Mouse (Mus musculus) intestine, postnatal 0 days (tissue): Measurements from ENCODE around the gene P2rx3. TPM values are rescaled to one million over a fixed set of nuclear protein-coding genes. Genes with fewer than 3 reads are reported as not detected.

Experiments
- ATAC-seq: fragments of 200-750 bp; cut with Nextera tagmentation; 2 replicates; pipeline ENCODE4 v1.8.0; 2017; ENCODE audit warnings: mild to moderate bottlenecking, moderate TSS enrichment, moderate library complexity
- H3K27ac ChIP-seq: fragments of 300-500 bp; sonication (generic); 2 replicates; pipeline ENCODE4 v1.5.1; 2014; ENCODE audit warnings: mild to moderate bottlenecking, low read depth, low read length, moderate library complexity
- H3K27me3 ChIP-seq: fragments of 300-500 bp; sonication (generic); replicated peaks from 2 replicates; pipeline ENCODE4 v1.6.1; 2014; ENCODE audit warnings: low read length, mixed read lengths; ENCODE audit not compliant: control insufficient read depth, insufficient read depth
- H3K36me3 ChIP-seq: fragments of 300-500 bp; sonication (generic); 2 replicates; pipeline ENCODE4 v1.6.1; 2014; ENCODE audit warnings: mild to moderate bottlenecking, moderate library complexity; ENCODE audit not compliant: control insufficient read depth, insufficient read depth
- H3K4me1 ChIP-seq: fragments of 300-500 bp; sonication (generic); replicated peaks from 2 replicates; pipeline ENCODE4 v1.6.1; 2014; ENCODE audit warnings: antibody characterized with exemption, low read length, mixed read lengths; ENCODE audit not compliant: control insufficient read depth, insufficient read depth
- H3K4me2 ChIP-seq: fragments of 300-500 bp; sonication (generic); replicated peaks from 2 replicates; pipeline ENCODE4 v1.6.1; 2014; ENCODE audit warnings: low read depth, mild to moderate bottlenecking, moderate library complexity
- H3K4me3 ChIP-seq: fragments of 300-500 bp; sonication (generic); 2 replicates; pipeline ENCODE4 v1.5.1; 2014; ENCODE audit warnings: low read depth, low read length
- H3K9ac ChIP-seq: fragments of 300-500 bp; sonication (generic); 2 replicates; pipeline ENCODE4 v1.6.1; 2014; ENCODE audit warnings: mild to moderate bottlenecking, low read depth, low read length
- H3K9me3 ChIP-seq: fragments of 300-500 bp; sonication (generic); 2 replicates; pipeline ENCODE4 v1.6.1; 2016; ENCODE audit warnings: mixed run types; ENCODE audit not compliant: control insufficient read depth
- CTCF ChIP-seq: sonication (generic); IDR thresholded peaks from 2 replicates; pipeline ENCODE4 v1.5.1; 2016; ENCODE audit warnings: low read depth, mild to moderate bottlenecking, control low read depth, antibody characterized with exemption, moderate library complexity
- WGBS: fragments of 180-500 bp; shearing (Covaris S2); extraction: QIAGEN DNeasy Blood & Tissue Kit; methylation state at CpG from one replicate; pipeline ENCODE4 v1.1.7; 2014; 5-methylcytosine and 5-hydroxymethylcytosine counted together
- polyA plus RNA-seq: library from polyadenylated mRNA; unstranded; fragments of >200 nt; fragmentation: Nextera tagmentation; extraction: Ambion mirVana; gene quantifications from 2 replicates; pipeline ENCODE4 v1.2.1, GENCODE M21; 2015

Gene P2rx3
- polyA plus RNA-seq, 1 experiment from 2014 or later, result 0.26 TPM

DNA sequence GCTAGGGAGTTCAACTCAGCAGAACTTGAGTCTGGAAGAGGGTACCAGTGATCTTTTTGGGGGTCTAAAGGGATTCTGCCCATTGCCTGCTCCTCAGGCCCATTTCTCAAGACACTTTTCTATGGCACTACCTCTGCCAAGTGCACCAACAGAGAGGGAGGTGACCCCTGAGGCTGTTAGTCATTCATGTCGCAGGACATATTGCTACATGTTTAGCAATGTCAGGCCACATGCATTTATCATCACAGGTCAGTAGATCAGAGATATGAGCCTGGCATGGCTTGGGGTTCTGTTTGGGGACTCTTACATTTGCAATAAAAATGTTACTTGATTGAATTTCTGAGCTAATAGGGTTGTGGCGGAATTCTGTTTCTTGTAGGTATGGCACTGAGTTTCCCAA, 61.7 kb downstream of the P2rx3 start:
- H3K27me3 ChIP-seq, result no peaks in the 10 kb centered on the region
- no peak overlapping the region for H3K4me3 ChIP-seq
- no peak overlapping the region for H3K9ac ChIP-seq
- no peaks in the 10 kb centered on the region for H3K36me3 ChIP-seq
- H3K9me3 ChIP-seq, result no peaks in the 10 kb centered on the region
- no peak for ATAC-seq
- no peaks in the 10 kb centered on the region for H3K4me1 ChIP-seq
- H3K27ac ChIP-seq, result no peak overlapping the region
- TF ChIP-seq CTCF, result no peak
- H3K4me2 ChIP-seq, result no peak overlapping the region
- WGBS, result 97% methylated on average over 2 of the region's 2 CpGs

DNA sequence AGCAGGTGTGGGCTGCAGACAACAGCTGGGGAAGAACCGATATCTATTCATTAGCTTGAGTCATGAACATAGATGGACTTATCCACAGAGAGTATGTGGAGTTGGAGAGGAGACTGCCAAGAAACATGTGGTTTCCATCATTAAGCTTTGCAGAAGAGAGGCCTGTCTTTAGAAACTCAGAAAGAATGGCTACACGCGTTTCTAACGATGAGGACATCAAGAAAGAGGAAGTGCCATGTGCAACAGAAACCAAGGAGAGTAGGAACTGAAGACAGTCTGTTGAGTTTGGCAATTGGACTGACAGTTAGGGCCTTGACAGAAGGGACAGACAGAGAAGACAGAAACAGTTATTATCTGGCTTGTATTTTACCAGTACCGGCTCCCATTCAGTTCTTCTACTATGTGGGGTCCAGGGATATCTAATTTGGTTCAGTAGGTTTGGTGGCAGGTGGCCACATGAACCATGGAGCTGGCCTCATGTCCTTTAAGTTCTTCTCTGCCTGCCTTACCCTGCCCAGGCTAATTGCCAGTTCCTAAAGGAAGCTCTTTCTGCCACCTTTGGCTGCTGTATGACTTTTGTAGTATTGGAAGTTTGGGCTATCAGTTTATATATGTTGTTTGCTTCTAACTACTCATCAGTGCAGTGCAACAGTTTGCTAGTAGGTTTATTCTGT, 69.8 kb downstream of the P2rx3 start:
- H3K4me2 ChIP-seq, result no peak overlapping the region
- WGBS, result 89% methylated on average over 5 of the region's 5 CpGs
- H3K9ac ChIP-seq, result no peak overlapping the region
- no peaks in the 10 kb centered on the region for H3K4me1 ChIP-seq
- no peak for ATAC-seq
- no peaks in the 10 kb centered on the region for H3K9me3 ChIP-seq
- no peak for TF ChIP-seq CTCF
- no peak overlapping the region for H3K27ac ChIP-seq
- no peaks in the 10 kb centered on the region for H3K27me3 ChIP-seq
- H3K4me3 ChIP-seq, result no peak overlapping the region
- no peaks in the 10 kb centered on the region for H3K36me3 ChIP-seq

DNA sequence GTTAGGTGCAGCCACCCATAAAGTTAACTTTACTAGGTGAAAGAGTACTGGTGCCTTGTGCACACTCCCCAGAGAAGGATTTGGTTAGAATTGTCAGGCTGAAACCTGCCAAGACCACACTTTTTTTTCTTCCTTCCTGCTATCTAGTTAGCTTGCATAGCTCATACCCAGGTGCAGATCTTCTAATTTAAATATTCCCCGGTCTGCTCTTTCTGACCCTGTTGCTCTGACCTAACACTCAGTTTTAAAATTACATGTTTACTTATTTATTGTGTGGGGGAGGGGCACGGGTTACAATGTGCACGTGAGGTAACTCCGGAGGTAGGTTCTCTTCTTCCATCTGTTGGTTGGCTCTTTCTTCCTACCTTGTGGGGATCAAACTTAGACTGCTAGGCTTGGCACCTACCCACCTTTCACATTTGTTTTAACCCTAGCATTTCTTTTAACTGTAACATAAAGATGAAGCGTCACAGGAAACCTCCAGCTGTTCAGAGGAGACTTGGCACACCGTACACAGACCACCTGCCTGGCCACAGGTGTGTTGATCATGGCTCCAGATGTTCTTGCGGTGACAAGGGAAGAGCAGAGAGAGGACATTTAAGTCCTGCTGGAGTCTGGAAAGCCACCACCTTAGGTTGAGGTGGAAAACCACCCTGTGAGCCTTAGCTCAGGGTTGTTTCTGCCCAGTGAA, 73.0 kb downstream of the P2rx3 start:
- Histone ChIP-seq H3K27ac (no peak overlapping the region), H3K27me3 (no peaks in the 10 kb centered on the region), H3K4me2 (no peak overlapping the region), H3K9me3 (no peaks in the 10 kb centered on the region), H3K36me3 (no peaks in the 10 kb centered on the region), H3K9ac (no peak overlapping the region), H3K4me1 (no peaks in the 10 kb centered on the region; the same call in 1 of the 2 replicates), H3K4me3 (no peak overlapping the region)
- no peak for TF ChIP-seq CTCF
- ATAC-seq, result no peak
- WGBS, result 83% methylated on average over 7 of the region's 7 CpGs

DNA sequence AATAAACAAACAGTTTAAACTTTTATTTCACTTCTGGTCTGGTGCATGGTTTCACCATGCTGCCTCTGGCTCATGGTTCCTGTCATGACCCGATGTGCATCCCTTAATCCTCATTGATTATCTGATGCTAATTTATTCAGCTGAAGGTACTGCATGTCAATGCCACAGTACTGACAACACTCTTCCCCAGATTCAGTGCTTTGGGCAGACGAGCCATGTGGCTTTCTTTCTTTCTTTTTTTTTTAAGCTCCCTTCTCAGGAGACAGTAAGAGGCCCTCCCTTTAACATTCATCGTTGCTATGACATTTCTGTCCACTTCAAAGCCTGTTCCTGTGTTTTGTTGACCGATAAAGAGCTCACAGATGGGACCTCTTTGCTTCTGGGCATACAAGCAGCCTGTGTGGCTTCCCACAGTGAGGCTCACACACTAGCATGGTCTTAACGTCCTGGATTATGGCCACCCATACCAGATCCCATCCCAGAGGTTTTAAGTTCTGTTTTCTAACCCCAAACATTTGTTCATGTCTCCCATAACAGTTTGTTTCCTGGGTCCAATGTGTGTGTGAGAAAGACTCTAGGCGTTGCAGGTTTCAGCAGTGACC, 74.3 kb downstream of the P2rx3 start:
- Histone ChIP-seq H3K9me3 (no peaks in the 10 kb centered on the region), H3K9ac (no peak overlapping the region), H3K4me2 (no peak overlapping the region), H3K4me1 (no peaks in the 10 kb centered on the region; the same call in 1 of the 2 replicates), H3K27ac (no peak overlapping the region), H3K27me3 (no peaks in the 10 kb centered on the region), H3K4me3 (no peak overlapping the region), H3K36me3 (peaks cover 7% of the 10 kb centered on the region; the same call in 1 of the 2 replicates)
- TF ChIP-seq CTCF, result no peak
- ATAC-seq, result no peak
- WGBS, result 35% methylated on average over 6 of the region's 6 CpGs

DNA sequence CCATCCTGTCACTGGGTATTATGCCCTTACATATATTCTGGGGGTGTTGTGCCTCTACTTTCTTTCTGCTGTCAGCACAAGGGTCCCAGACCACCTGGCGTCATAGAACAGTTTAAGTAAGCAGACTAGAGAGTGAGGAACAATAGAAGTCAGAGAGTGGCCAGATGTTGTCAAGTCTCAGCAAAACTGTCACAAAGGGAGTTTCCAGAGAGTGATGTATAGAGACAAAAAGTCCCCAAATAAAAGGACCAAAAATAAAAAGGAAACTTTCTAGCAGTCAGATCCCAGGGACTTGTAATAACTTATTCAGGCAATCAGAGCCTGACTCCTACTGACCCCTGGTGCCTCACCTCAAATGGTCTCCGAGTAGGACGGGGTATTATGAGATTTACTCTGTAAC, 75.4 kb downstream of the P2rx3 start:
- WGBS, result 83% methylated on average over 3 of the region's 3 CpGs
- no peaks in the 10 kb centered on the region; the same call in 1 of the 2 replicates for H3K4me1 ChIP-seq

DNA sequence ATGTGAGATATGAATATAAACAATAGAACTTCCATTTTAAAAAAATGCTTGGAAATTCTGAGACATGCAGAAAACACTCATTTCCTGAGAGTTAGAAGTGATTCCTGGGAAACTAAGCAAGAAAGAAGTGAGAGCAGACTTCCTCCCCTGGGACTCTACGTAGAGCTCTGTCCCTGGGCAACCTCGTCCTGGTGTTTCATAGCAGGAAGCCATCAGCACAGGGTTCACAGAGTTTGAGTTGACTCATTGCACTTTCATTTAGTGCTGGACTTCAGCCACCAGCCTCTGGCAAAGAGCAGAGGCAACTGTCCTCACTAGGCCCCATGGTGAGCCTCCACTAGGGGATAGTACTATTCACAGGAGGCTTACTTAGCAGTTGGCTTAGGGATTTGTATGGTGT, 76.0 kb downstream of the P2rx3 start:
- no peak overlapping the region for H3K4me2 ChIP-seq
- peak; percentile 49 for TF ChIP-seq CTCF
- H3K9ac ChIP-seq, result no peak overlapping the region
- no peaks in the 10 kb centered on the region for H3K9me3 ChIP-seq
- peaks cover 15% of the 10 kb centered on the region for H3K36me3 ChIP-seq
- H3K4me3 ChIP-seq, result no peak overlapping the region
- H3K27me3 ChIP-seq, result no peaks in the 10 kb centered on the region
- WGBS, result 42% methylated on average over 2 of the region's 2 CpGs
- ATAC-seq, result peak; percentile 91
- no peaks in the 10 kb centered on the region; the same call in 1 of the 2 replicates for H3K4me1 ChIP-seq
- no peak overlapping the region for H3K27ac ChIP-seq

More for the DNA sequence above, 75.4 kb downstream of the P2rx3 start:
- Histone ChIP-seq H3K4me2 (no peak overlapping the region), H3K27ac (no peak overlapping the region), H3K27me3 (no peaks in the 10 kb centered on the region), H3K36me3 (peaks cover 15% of the 10 kb centered on the region), H3K4me3 (no peak overlapping the region), H3K9ac (no peak overlapping the region), H3K9me3 (no peaks in the 10 kb centered on the region)
- ATAC-seq, result no peak
- TF ChIP-seq CTCF, result no peak
